Mouse (Mus musculus): ENCODE data around the gene Fuk.

The Fuk gene

DNA sequence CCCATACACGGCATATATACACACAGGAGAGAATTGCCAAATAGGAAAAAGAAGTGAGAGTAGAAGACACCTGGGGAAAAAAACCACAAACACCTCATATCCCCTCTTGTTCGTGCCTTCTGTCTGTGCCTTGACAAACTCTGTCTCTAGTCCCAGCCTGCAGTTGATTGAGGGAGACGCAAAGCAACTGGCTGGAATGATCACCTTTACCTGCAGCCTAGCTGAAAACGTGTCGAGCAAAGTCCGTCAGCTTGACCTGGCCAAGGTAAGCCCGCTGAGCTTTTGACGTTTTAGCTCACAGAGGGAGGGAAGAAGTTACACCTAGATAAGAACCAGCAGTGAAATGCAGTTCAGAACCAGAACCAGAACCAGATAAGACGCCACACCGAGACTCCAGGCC is 51.1 kb downstream of the Fuk start:
- no peak for TF ChIP-seq GATA4 (IDR thresholded peaks at IDR 0.05; ENCODE audit: insufficient replicate concordance, low read length)

DNA sequence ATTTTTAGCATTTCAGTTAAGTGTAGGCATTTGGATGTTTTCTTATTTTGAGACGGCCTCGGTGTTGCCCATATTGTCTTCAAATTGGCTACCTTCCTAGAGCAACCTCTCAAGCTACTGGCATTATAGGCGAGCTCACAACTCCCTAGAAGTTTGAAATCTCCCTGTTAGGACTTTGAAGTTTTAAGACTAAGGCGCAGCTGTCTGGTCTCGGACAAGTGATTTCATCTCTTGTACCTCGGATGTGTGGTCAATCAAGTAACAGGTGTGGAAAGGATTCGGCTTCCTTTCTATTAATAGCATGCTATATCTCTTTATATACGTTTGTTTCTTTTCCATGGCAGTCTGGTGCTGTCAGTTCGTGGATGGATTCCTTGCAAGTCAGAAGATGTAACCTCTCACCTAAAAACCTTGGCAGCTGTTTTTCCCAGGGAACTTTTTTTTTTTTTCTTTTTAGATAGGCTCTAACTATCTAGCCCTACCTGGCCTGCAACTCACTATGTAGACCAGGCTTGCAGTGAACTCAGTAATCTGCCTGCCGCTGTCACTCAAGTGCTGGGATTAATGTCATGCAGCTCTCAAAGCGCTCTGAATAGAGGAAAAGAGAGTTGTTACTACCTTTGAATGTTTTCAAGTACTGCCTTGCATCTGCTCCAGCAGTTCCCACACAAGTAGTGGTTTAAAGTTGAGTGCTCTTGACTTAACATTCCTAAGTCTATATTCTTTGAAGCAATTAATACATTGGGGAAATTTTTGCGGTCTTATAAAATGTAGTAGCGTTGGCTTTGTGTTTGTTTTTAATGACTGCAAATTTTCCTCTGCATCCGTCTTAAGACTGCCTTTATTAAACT is 54.4 kb downstream of the Fuk start:
- no peak for TF ChIP-seq GATA4 (IDR thresholded peaks at IDR 0.05; ENCODE audit: insufficient replicate concordance, low read length)

DNA sequence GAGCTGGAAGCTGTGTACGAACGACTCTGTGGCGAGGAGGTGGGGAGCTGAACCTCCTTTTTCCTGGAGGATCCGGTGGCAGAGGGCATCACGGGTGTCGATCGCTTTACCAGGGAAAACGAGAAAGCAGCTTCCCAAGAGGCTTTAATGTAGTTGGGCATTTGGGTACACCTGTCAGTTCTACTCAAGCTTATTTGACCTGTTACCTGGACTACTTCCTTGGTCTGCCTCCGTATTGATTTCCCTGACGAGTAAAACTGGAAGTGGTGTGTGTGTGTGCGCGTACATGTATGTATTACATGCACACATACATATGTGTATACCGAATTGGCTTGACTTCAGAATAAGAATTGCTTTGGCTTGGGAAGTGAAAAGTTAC is 55.1 kb downstream of the Fuk start:
- TF ChIP-seq GATA4 (IDR thresholded peaks at IDR 0.05; ENCODE audit: insufficient replicate concordance, low read length) = no peak

GRCm38 (mm10) chr8:110846405-110847170 is 55.7 kb downstream of the Fuk start, which contains the start of the genes Cog4 and Sf3b3:
TSS of gene Cog4 (plus strand) at chr8:110846600.
TSS of gene Sf3b3 (minus strand) at chr8:110846787.
- TF ChIP-seq GATA4 (IDR thresholded peaks at IDR 0.05; ENCODE audit: insufficient replicate concordance, low read length) = no peak

DNA sequence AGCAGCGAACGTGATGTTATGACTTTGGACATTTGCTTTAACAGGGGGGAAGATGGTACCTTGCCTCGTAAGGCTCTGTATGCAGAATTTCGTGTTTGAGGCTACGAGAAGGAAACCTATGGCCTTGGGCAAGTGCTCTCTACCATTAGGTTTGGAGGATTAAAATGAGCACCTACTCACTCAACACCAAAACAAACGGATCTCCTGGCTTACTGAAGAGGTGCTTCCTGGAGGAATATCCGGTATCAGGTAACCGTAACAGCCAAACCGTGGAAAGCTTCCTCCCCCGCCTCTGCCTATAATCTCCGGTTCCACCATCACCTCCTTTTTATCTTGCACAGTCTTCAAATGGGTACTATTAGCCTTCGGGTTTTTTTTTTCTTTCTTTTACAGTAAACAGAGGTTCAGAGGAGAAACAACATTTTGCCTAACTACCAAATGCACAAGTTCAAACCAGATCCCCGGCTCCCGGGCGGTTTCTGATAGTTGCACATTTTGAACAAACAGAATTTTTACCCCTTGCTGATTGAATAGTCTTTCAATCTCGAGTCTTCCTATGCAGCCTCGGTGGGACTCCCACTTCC is 56.4 kb downstream of the Fuk start:
- TF ChIP-seq GATA4 (IDR thresholded peaks at IDR 0.05; ENCODE audit: insufficient replicate concordance, low read length) = no peak

- TF ChIP-seq GATA4 (IDR thresholded peaks at IDR 0.05; ENCODE audit: insufficient replicate concordance, low read length) = no peak
Measured at GRCm38 (mm10) chr8:110844941-110845340, 57.3 kb downstream of the Fuk start.

GRCm38 (mm10) chr8:110843207-110843606 is 59.1 kb downstream of the Fuk start:
- TF ChIP-seq GATA4 (IDR thresholded peaks at IDR 0.05; ENCODE audit: insufficient replicate concordance, low read length) = no peak

- TF ChIP-seq GATA4 (IDR thresholded peaks at IDR 0.05; ENCODE audit: insufficient replicate concordance, low read length) = no peak
Measured at GRCm38 (mm10) chr8:110842012-110842574, 60.2 kb downstream of the Fuk start.

All from liver, adult (tissue).